9 mouse cellular contexts compared by ENCODE assay signal in genomic region chr1:64986120-64986519, GRCm38 (mm10). TPM values are rescaled to one million over a fixed set of nuclear protein-coding genes. Genes with fewer than 3 reads are reported as not detected.
A peak's percentile ranks its signal among the peaks of the same experiment; 100 is the strongest.
DNase-seq lines count a peak whose midpoint lies in the region; TF ChIP-seq lines count a peak whose summit lies in the region.
"Had no signal": no experiment of that assay in that cellular context is flagged by ENCODE, and none has a peak within 500 bp of the region (broad histone marks: within the 10 kb centered on the region; RNA-seq: fewer than 3 reads in every experiment).

No protein-coding gene starts in this region.

- no peak overlapping the region for H3K4me3 ChIP-seq in E14TG2a.4 (replicated peaks; ENCODE audit: low read length)
- no peak overlapping the region for H3K4me3 ChIP-seq in cerebellum, adult 2 months (replicated peaks; ENCODE audit: insufficient read depth, low read depth, low read length)
- peak overlapping the region; percentile 16 for H3K4me3 ChIP-seq in megakaryocyte, embryonic 14.5 days (replicated peaks)
- H3K4me3 ChIP-seq in small intestine, adult 2 months (ENCODE audit: low read depth, low read length) = no peak overlapping the region
- H3K4me3 ChIP-seq: hindbrain, embryonic 15.5 days had no signal

- no peaks in the 10 kb centered on the region for H3K36me3 ChIP-seq in E14TG2a.4 (ENCODE audit: insufficient read depth, low read length)
- H3K36me3 ChIP-seq in megakaryocyte, embryonic 14.5 days (replicated peaks; ENCODE audit: low read length) = no peaks in the 10 kb centered on the region
- no peaks in the 10 kb centered on the region for H3K36me3 ChIP-seq in small intestine, adult 2 months (ENCODE audit: control insufficient read depth, insufficient read depth, low read length)
- H3K36me3 ChIP-seq: hindbrain, embryonic 15.5 days had no signal

- TF ChIP-seq CTCF in E14TG2a.4 (conservative IDR thresholded peaks at IDR 0.05; ENCODE audit: low read length) = peak; percentile 38
- TF ChIP-seq CTCF in cerebellum, adult 2 months (IDR thresholded peaks at IDR 0.05; ENCODE audit: borderline replicate concordance, insufficient read depth, low read depth, low read length) = peak; percentile 51
- peak; percentile 10; the same call in 1 of the 2 replicates for TF ChIP-seq CTCF in small intestine, adult 2 months (IDR thresholded peaks at IDR 0.05; ENCODE audit: extremely low read depth, insufficient read length, insufficient replicate concordance, low read depth, low read length)

- 41% methylated on average over 7 of the region's 7 CpGs for WGBS in cerebellum, adult 2 months
- WGBS in small intestine, adult 2 months = 34% methylated on average over 7 of the region's 7 CpGs

- H3K27ac ChIP-seq in cerebellum, adult 2 months (ENCODE audit: insufficient read depth, low read length) = no peak overlapping the region
- H3K27ac ChIP-seq in small intestine, adult 2 months (ENCODE audit: insufficient read depth, low read depth, low read length) = no peak overlapping the region
- H3K27ac ChIP-seq: hindbrain, embryonic 15.5 days had no signal

- H3K4me1 ChIP-seq in E14TG2a.4 (replicated peaks; ENCODE audit: low read depth, low read length) = no peaks in the 10 kb centered on the region
- no peaks in the 10 kb centered on the region for H3K4me1 ChIP-seq in cerebellum, adult 2 months (ENCODE audit: control insufficient read depth, insufficient read depth, low read length)
- peaks cover 8% of the 10 kb centered on the region for H3K4me1 ChIP-seq in megakaryocyte, embryonic 14.5 days
- peaks cover 5% of the 10 kb centered on the region; the same call in 1 of the 2 replicates for H3K4me1 ChIP-seq in small intestine, adult 2 months (ENCODE audit: control insufficient read depth, insufficient read depth, insufficient read length, low read length)
- H3K4me1 ChIP-seq: hindbrain, embryonic 15.5 days had no signal

- peak; percentile 37 for DNase-seq in cerebellum, adult 11 months
- DNase-seq in cerebellum, adult 11-12 months = no peak
- DNase-seq in cerebellum, adult 2 months = peak; percentile 32 to 39
- peak; percentile 66 to 84 for DNase-seq in frontal cortex, postnatal 36 days (ENCODE audit: low spot score in 2 of 2)
- DNase-seq in layer of hippocampus, adult 9-10 months (ENCODE audit: low spot score) = peak; percentile 80

- no peak for TF ChIP-seq POLR2A in cerebellum, adult 2 months (IDR thresholded peaks at IDR 0.05; ENCODE audit: borderline replicate concordance, insufficient read depth, low read length)
- TF ChIP-seq POLR2A in small intestine, adult 2 months (IDR thresholded peaks at IDR 0.05; ENCODE audit: low read depth, low read length) = no peak

- H3K9me3 ChIP-seq in E14TG2a.4 (ENCODE audit: low read length) = peaks cover 19% of the 10 kb centered on the region
- H3K9me3 ChIP-seq in megakaryocyte, embryonic 14.5 days = no peaks in the 10 kb centered on the region
- H3K9me3 ChIP-seq: hindbrain, embryonic 15.5 days had no signal

- H3K27me3 ChIP-seq in E14TG2a.4 (ENCODE audit: insufficient read depth, low read length) = no peaks in the 10 kb centered on the region
- H3K27me3 ChIP-seq in cerebellum, adult 2 months (ENCODE audit: control insufficient read depth, insufficient read depth, low read length) = no peaks in the 10 kb centered on the region; the same call in 1 of the 2 replicates
- H3K27me3 ChIP-seq in megakaryocyte, embryonic 14.5 days (replicated peaks) = peaks cover 8% of the 10 kb centered on the region
- no peaks in the 10 kb centered on the region for H3K27me3 ChIP-seq in small intestine, adult 2 months (ENCODE audit: control insufficient read depth, insufficient read depth, low read length)
- H3K27me3 ChIP-seq: hindbrain, embryonic 15.5 days had no signal

RNA-seq across cellular contexts. Expression of gene Plekhm3, which starts 29.5 kb away (rescaled TPM):
- polyA plus RNA-seq in cerebellum, adult 2 months (2012; rRNA removed) = 14.5 and 16.1 TPM in 2 replicates
- 0.89 TPM in 1 of 2 replicates, not detected in the other for polyA plus RNA-seq in megakaryocyte, embryonic 14.5 days (2012; ENCODE audit: insufficient read depth, low replicate concordance)
- polyA plus RNA-seq in small intestine, adult 2 months (2012; rRNA removed) = 2.3 and 4.0 TPM in 2 replicates

RNA-seq across cellular contexts. Expression of gene Akr1cl, which starts 46.4 kb away (rescaled TPM):
- not detected in 2 replicates for polyA plus RNA-seq in cerebellum, adult 2 months (2012; rRNA removed)
- not detected in 2 replicates for polyA plus RNA-seq in megakaryocyte, embryonic 14.5 days (2012; ENCODE audit: insufficient read depth, low replicate concordance)
- 0.08 and 0.13 TPM in 2 replicates for polyA plus RNA-seq in small intestine, adult 2 months (2012; rRNA removed)
